Mouse (Mus musculus): ENCODE results near the gene Gm12569.

DNA sequence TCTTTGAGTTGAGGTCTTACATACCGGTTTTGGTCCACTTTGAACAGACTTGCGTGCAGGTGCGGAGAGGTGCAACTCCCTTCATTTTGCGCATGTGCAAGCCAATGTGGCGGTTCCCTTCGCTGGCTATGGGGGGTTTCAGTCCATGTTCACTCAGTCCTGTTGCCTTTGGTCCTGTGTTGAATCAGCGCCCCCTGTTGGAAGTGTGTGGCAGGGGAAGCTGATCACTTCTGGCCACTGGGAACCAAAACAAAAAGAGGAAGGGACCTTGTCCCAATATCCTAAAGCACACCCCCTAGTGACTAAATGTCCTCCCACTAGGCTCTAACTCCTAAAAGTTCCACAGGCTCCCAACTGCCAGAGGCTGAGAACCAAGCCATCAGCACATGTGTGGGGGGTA is 6.3 kb upstream of the Gm12569 start:
- TF ChIP-seq CTCF (IDR thresholded peaks at IDR 0.05; ENCODE audit: low read depth) (peak; percentile 26; the same call in 1 of the 2 replicates), EP300 (IDR thresholded peaks at IDR 0.05; ENCODE audit: low read depth) (no peak)

Data from liver, postnatal 0 days (tissue).